Mouse (Mus musculus) neural tube, embryonic 10.5 days (tissue): ENCODE data around the gene Lama2.

Source experiments
- DNase-seq: peaks from one replicate; pipeline ENCODE4 v3.0.0-alpha.2; 2017; ENCODE audit warnings: low spot score; ENCODE audit errors: extremely low spot score

The Lama2 gene

GRCm38 (mm10) chr10:27619658-27620057 is at the start of gene Lama2:
TSS of gene Lama2 (minus strand) at chr10:27619758.
- no peak for DNase-seq

DNA sequence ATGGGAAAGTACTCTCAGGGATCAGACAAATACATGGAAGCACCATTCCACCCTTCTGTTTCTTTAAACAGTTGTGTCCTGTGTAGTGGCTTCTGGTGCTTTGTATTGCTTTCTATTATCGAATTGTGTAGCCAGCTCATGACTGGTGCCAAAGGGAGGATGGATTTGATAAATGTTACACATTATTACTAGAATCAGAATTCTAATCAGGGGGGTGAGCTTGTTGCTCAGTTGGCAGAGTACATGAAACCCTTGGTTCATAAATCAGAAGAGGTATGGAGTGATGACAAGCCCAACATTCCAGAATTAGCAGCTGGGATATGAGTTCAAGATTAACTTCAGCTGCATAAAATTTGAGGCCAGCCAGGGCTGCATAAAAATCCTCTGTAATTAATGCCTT is 44.8 kb upstream of the Lama2 start:
- no peak for DNase-seq

- DNase-seq, result no peak
These were observed 43.8 kb upstream of the Lama2 start for GRCm38 (mm10) chr10:27663396-27663795.

DNA sequence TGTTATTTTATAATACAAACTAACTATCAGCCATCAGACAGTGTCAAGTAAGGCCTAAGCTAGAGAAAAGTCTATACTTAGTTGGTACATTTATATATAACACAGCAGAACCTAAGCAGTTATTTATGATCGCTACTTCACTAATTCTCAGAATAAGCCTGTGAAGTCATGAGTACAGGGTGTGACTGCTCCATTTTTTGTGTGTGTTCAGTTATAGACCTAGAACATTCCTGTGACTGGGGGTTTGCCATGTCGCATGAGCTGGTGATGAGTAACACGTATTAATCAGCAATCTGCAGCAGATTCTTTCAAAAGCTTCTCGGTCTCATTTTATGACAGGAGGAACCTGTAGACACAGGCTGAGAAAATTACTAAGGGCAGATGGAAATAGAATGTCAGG is 34.6 kb upstream of the Lama2 start:
- DNase-seq, result no peak

- DNase-seq, result no peak
These were observed 33.3 kb upstream of the Lama2 start for GRCm38 (mm10) chr10:27652694-27653335.

GRCm38 (mm10) chr10:27635721-27636120 is 16.2 kb upstream of the Lama2 start:
- DNase-seq, result no peak

- no peak for DNase-seq
These were observed 11.4 kb upstream of the Lama2 start for GRCm38 (mm10) chr10:27631002-27631401.

GRCm38 (mm10) chr10:27621697-27622449 is 2.3 kb upstream of the Lama2 start:
- DNase-seq, result no peak

DNA sequence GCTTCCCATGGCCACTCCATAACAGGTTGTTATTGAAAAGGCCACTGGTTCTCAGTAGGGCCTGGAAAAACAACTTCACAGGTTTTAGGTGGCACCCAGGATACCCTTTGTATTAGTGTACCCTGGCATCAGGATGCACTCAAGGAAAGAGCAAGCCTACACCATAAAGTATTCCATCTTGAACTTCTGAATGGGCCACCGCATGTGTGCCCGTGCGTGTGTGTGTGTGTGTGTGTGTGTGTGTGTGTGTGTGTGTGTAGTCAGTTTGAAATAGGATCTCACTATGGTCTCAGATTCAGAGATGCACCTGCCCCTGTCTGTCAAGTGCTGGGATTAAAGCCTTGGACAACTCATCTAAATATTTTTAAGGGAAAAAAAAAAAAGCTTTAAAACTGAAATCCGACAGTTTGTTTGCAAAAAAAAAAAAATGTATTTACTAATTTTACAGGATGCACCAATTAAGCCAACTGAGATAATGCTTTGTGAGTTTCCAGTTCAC is 2.0 kb downstream of the Lama2 start:
- no peak for DNase-seq

DNA sequence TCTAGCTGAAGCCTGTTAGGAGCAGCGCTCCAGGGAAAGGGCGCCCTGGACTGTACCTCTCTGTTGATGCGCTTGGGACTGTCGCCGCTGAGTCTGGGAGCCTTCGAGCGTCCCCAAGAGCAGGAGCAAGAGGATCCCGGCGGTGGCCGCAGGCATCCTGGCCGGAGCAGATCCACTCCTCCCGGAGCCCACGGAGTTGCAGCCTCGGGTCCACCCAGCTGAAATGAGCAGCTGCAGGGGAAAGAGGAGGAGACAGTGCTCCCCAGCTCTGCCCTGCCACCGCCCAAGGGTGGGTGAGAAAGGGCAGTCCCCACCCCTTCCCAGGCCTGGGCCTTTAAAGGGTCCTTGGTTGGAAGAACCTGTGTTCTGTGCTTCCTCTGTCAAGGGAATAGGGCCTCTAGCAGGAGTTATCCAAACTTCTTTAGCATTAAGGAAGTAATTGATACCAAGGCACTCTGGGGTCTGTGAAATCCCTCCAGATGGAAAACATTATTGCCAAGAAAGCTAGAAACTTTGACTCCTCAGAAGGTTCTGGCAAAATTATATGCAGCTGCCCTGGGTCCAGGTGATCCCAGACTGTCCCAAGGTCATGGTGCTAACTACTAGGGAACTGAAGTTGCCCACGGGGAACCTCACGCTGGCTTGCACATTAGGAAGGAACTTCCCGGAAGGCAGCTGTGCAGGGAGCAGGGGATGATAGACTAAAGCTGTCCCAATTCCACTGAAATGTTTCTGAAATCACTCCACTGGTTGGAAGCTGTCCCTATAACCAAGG is 2.7 kb downstream of the Lama2 start:
- peak; percentile 51 for DNase-seq

- DNase-seq, result no peak
These were observed 23.9 kb downstream of the Lama2 start for GRCm38 (mm10) chr10:27595675-27596074.

GRCm38 (mm10) chr10:27533217-27533616 is 86.3 kb downstream of the Lama2 start:
- no peak for DNase-seq

DNA sequence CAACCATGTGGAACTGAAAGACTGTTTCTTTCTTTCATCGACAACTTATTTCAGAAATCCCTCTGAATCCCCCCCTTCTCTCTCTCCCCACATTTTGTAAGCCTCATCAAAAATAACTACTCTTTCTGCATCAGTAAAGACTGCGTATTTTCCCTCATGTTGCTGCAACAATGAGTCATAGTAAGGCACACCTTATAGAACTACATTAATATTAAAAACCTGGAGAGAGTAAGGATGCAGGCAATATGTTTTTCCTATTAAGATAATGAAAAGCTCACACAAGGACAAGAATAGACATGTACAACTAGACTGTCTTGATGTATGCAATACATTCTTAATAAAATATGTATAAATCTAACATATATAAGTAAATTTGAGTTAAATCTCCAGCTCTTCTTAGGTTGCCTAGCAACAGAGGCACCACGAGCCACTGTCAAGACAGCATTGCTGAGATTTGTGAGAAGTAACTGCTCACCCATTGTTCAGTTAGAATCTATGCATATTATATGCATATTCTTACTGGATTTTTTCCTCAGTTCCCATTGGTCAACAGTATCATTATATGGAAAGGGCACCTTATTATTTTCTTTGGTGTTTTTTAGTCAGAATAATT is 110.6 kb downstream of the Lama2 start:
- DNase-seq, result no peak

- no peak for DNase-seq
These were observed 118.7 kb downstream of the Lama2 start for GRCm38 (mm10) chr10:27500863-27501262.

DNA sequence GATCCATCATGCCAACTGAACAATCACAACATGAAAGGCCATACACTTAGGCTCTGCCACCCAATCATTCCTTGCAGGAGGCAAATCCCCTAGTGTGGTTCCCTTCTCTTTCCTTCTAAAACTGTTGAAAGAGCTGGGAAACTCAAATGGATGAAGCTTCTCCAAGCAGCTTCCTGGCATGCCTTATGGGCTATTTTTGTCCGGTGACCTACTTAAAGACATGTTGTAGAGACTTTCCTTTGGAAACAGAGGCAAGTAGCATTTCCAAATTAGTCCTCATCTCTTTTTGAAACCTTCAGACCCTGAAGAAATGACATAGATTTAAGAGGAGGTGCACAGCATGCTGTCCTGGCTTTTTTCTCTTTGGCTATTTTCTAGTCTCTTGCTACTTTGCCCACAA is 131.1 kb downstream of the Lama2 start:
- DNase-seq, result no peak

GRCm38 (mm10) chr10:27484041-27484440 is 135.5 kb downstream of the Lama2 start:
- no peak for DNase-seq

DNA sequence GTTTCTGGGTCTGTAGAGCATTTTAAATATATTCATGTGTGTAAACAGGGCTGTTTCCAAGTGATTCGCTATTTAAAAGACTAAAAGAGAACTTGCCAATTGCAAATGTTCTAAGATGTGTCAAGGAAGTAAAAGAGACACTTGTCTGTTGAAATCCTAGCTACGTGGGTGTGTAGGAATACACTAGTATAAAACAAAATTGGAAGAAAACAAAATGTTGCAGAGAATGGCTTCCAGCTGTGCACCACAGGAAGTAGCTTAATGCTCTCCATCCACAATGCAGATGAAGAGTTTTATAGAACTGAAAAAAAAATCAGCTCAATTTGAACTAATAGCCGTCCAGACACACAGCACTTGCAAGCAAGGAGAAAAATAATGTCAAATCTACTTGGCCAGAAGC is 144.0 kb downstream of the Lama2 start:
- no peak for DNase-seq

DNA sequence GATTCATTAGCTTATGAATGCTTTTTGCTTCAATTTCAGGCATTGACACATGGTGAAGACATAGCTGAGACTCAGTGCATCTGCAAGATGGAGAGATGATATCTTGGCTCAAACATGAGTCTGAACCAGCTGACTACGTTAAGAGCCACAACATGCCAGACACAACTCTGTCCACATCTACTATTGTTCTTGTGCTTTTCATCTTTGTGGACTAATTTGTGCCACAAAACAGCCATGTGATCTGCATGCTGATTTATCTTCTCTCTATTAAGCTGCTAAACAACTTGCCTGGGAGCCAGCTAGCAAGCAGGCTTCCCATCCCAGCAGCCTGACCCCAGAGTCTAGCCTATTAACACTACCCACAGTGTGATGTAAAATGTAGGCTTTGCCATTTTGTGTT is 151.3 kb downstream of the Lama2 start:
- DNase-seq, result no peak

DNA sequence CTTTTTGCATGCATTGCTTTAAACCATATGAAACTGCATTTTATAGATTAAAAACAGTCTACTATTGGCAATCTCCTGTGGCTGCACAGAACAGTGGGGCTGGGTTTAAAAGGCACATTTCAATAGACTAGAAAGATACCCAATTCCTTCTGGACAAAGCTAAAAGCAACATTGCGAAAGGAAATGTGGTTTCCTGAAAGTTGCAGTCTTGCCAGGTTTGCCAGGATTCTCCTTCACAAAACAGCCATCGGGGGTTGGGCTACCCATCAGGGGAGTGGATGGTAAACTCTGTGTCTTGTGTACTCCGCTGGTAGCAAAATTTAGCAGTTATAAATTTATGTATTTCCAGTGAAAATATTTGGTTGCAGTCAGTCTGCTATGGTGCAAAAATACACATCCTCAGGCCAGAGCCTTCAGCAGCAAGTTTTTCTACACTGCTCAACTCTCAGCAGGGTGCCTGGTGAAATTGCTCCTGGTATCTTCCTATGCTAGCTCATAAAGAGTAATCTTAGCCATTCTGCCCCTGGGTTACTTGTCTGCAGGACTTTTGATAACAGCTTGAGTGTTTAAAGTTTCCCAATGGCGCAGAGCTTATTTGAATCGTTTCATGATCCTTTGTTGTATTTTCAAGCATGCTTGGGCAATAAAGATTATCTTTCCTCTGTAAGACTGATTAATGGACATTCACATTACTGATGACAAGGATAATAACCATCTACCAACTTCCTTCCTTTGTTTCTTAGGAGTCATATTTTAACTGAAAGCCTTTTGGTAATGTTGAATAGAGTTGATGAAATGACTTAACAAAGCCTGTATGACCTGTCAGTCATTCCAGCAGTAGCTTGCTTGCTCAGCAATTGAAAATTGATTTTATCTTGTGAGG is 205.7 kb downstream of the Lama2 start:
- no peak for DNase-seq

DNA sequence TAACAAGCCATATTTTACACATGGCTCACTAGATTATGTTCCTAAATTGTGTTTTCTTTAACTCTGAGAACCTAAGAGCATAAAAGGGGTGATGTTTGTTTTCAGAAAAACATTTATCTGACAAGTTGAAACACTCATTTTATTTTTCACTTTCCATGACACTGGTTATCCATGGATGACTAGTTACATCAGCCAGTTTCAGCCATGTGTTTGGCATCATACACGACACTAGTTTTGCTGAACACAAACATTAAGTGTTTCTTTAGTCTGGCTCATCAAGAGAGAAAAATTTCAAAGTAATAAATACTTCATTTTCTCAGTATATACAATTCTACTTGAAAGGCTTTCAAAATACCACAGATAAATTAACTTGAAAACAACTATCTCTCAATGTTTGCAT is 228.8 kb downstream of the Lama2 start:
- no peak for DNase-seq

DNA sequence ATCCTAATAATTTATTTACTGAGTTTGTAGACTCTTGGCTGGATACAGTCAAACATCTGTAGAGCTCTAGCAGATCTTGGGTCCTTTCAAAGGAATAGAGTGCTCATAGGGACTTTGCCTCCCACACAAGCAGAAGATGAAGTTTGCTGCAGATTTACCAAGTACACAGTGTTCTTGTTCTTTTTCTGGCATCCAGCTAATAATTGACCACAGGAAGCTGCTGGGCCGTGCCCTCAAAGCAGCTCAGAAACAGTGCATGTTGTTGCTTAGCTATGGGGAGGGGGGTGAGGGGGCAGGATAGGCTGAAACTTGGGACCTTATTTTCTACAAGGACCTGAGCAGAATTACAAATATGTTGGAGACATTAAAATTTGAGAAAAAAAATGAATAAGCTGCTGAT is 232.0 kb downstream of the Lama2 start:
- no peak for DNase-seq
